Mouse (Mus musculus) kidney, postnatal 4 days (tissue): ENCODE results near the gene Zswim3.
"Not testable (repeated sequence)": the region's sequence is repeated elsewhere in the genome, so short reads cannot be mapped to it uniquely, and the experiment has no call there.

Experiments used
- DNase-seq, 2 experiments: peaks; one replicate each; pipeline ENCODE4 v3.0.0; 2021; ENCODE audit warnings: mixed read lengths in 2 of 2

The Zswim3 gene

DNA sequence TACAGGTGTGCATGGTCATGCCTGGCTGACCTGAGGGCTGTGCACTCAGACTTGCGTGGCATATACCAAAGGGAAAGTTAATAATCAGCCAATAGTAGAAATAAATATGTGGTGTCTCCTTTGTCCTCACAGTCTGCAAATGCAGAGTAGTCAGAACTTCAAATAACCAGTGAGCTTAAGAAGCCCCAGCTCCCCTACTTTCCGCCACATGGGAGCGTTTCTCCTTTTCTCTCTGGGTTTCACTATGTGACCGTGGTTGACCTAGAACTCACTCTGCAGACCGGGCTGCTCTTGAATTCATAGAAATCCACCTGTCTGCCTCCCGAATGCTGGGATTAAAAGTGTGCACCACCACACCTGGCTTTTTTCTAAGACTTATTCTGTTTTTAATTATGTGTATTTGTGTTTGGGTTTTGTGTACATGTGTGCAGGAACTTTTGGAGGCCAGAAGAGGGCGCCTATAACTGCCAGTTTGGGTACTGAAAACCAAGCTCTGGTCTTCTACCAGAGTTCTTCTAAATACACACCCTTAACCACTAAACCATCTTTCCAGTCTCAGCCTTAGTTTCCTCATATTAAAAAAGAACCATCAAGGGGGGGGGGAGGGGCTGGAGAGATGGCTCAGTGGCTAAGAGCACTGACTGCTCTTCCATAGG lies 20.8 kb upstream of the Zswim3 start:
- peak in 1 of 2 experiments; percentile 19 for DNase-seq

DNA sequence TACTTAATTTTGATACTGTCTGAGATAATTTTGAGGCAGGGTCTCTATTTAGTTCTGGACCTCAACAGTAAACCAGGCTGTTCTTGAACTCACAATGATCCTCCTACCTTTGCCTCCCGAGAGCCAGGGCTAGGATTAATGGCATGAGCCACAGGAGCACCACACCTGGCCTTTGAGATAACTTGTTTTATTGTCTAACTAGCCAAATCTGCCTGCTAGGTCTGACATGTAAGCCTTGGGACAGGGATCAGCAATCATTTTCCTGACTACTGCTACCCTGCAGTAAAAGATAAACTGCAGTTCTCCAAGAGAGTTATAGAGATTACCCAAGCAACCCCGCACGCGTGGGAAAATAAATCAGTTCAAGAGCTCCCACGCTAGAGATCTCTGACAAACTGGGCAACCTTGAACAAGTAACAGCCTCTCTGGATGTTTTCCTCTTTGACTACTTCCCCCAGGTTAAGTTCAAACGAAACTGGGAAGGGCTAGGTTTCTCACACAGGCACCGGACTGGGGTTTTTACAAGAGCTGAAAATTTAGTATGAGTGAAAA lies 20.0 kb upstream of the Zswim3 start:
- DNase-seq, result no peak

DNA sequence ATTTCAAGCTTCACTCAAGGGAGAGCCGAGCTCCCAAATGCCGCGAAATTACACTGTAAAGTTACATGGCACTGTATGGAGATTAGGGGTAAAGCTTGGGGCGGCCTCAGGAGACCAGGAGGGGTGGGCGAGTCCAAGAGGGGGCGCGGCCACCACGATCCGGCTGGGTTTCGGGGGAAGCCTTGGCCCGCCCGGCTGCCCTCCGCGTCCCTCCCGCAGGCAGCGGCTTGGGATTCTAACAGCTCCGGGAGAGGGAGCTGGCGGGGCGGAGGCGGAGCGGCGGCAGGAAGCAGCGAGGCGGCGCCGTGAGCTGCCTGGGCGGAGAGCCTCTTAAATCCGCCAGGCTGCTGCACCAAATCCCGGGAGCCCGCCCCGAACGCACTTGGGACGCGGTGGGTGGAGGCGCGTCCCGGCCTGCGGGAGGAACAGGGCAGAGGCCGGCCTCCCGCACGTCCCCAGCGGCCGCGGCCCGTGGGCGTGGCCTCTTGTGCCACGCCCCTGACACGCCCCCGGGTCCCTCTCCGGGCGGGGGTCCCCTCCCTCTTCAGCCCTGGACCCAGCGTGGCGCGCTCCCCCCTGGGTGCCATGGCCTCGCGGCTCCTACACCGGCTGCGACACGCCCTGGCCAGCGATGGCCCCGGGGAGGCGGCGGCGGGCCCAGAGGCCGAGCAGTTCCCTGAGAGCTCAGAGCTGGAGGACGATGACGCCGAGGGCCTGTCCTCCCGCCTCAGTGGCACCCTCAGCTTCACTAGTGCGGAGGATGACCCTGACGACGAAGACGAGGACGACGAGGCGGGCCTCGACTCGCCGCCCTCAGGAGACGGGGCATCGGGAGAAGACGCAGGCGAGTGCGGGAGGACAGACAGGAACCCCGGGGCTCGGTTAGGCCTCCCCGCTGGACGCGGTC lies 19.2 kb upstream of the Zswim3 start, which contains the start of gene Snx21:
Snx21 (plus strand) TSS at position 343 of the 907 bp plus-strand sequence.
- DNase-seq, result peak; percentile 88 to 93

DNA sequence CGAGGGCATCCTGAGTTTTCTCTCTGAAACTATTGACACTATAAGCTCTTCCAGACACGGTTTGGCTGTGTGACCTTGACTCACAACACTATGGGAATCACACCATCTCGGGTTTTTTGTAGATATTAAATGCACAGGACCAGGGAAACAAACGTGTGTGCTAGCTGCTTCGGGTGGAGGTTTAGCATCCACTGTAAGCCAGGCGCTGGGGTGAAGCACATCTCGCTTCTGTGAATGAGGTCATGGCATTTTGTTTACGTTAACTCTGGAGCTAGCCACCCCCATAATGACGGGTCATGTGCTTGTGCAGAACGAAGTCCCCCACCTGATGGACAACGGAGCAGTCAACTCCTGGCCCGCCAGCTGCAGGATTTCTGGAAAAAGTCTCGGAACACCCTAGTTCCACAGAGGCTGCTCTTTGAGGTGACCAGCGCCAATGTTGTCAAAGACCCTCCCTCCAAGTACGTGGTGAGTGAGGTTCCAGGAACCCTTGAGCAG lies 18.5 kb upstream of the Zswim3 start:
- DNase-seq, result peak in 1 of 2 experiments; percentile 26

DNA sequence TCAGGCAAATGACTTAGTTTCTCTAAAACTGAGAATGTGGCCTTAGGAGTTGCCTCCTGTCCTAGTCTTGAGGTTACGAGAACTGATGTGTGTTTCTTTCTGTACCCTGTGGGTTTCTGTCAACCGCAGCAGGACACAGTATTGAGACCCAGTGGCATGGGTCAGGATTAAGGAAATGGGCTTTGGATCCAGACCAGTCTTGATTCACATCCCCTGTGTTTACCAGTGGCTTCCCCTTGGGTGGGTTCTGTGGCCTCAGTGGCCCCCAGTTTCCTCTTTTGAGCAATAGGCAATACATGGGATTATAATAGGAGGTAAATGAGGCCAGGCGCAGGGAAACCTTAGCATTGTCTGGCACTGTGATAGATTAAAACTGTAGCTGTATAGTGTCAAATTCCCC lies 17.9 kb upstream of the Zswim3 start:
- DNase-seq, result no peak

DNA sequence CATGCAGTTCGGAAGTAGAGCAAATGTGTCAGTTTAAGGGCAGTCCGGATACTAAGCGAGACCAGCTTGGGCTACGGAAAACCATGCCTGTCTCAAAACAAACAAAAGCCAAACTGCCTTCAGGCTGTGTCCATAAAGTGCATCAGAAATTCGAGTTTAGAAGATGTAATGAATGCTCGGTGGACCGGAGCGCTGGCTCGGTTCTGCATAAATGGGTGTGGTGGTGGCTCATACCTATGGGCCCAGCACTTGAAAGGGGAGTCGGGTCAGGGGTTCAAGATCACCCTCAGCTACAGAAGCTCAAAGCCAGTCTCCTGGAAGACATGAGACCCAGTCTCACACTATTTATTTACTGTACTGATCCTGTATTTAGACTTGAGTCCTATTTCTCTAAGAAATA lies 17.1 kb upstream of the Zswim3 start:
- DNase-seq, result peak in 1 of 2 experiments; percentile 16

DNA sequence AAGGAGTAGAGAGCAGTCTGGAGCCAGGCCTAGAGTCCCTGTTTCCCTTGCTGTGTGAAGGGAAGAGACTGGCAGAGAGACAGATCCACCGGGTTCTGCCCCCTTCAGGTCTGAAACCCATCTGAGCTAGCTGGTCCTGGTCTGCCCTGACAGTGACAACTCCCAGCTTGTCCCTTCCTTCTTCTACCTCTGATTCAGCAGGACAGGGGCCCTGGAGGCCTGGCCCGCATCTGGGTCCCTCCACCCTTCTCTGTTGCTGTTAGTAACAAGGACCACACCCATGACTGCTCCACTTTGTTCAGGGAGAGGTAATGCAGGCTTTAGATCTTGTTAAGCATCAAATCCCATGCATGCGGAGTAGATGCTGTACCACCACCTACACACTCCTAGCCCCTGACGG lies 16.5 kb upstream of the Zswim3 start:
- DNase-seq, result no peak

DNA sequence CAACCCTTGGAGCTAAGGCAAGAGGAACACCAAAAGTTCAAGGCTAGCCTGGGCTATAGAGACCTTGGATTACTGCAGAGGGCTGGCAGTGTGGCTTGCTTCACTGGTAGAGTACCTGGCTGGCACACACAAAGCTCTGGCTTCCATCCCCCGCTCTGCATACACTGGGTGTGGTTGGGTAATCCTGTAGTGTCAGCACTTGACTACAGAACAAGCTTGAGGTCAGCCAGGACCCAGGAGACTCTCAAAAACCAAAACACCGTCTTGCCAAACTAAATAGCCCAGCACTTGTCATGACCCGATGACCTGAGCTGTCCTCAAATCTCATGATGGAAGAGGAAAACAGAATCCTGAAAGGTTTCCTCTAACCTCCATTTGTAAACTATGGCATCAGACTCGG lies 14.4 kb upstream of the Zswim3 start:
- no peak for DNase-seq

DNA sequence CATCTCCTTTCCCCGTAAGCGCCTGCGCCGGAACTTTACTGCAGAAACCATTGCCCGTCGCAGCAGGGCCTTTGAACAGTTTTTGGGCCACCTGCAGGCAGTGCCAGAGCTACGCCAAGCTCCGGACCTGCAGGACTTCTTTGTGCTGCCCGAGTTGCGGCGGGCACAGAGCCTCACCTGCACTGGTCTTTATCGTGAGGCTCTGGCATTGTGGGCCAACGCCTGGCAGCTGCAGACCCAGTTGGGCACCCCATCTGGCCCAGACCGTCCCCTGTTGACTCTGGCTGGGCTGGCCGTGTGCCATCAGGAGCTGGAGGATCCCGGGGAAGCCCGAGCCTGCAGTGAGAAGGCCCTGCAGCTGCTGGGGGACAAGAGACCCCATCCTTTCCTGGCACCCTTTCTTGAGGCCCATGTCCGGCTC lies 13.0 kb upstream of the Zswim3 start:
- no peak for DNase-seq

DNA sequence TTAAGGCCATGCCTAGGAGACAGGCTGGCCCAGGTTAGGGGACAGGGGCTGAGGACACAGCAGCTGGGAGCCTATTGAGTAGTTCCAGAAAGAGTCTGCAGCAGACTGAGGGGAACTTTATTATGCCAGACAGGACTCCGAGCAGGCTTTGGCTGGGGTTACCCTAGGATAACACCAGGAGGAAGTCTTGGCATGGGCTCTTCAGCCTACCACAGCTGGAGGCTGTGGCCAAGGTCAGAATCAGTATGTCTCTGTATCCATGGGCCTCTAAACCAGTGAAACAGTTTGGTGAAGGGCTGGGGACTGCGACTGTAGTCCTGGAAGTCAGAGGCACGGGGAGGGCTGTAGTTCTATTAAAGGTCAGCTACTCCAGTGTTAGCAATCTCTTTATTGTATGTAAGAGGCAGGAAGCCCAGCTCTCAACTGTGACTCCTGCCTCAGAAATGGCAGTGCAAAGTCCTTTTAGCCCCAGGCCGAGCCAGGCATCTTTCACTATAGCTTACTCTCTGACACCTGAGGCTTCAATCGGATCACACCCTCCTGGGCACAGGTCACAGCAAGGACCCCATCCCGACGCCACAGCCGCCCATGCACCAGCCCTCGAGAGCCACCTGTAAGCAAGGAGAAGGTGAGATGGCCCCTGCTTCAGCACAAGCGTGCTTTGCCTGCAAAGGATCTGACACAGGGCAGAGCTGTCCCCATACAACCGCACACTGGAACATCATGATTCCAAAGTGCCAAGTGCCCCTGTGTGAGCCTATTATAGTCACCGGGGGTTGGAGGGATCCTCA lies 12.3 kb upstream of the Zswim3 start:
- no peak for DNase-seq

DNA sequence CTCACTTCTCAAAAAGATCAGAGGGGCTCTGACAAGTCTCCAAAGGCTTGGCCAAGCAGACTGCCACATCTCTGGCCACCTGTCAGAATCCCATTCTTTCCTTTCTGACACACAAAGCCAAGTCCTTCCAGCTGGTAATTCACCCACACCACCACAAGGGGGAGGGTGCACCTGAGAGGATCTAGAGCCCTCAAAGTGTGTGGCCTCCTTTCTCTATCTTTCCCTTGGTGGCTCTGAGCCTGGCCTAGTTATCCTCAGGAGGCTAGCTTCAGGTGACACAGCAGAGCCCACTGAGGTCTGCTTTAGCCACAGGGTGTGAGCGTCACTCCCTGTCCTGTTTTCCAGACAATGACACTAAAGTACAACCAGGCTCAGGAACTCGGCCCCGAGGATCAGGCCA lies 11.7 kb upstream of the Zswim3 start:
- peak; percentile 78 to 82 for DNase-seq

DNA sequence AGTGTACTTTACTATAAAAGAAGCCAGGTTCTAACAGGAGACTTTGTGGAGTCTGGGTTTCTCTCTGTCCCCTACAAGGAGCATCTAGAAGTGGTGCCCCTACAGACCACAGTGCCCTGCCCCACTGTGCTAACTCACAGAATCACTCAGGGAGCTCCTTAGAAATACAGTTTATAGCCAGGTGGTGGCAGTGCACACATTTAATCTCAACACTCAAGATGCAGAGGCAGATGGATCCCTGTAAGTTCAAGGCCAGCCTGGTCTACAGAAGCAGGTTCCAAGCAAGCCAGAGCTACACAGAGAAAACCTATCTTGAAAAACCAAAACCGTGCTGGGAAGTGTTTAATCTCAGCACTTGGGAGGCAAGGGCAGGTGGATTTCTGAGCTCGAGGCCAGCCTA lies 11.1 kb upstream of the Zswim3 start:
- peak in 1 of 2 experiments; percentile 41 for DNase-seq

DNA sequence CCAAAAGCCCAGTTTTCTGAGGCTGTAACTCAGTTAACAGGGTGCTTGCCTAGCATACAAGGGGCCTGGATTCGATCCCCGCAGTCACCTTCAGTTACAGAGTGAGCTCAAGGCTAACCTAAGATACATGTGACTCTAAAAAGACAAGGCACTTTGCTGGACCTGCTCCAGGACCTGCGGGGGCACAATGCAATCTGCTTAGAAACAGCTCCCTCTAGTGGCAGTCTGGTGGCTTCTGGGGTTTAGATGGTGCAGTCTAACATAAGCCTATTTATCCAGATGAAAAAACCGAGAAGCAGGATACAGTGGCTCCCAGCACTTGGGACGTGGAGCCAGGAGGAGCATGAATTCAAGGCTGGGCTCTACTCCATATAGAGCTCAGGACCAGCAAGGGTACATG lies 10.6 kb upstream of the Zswim3 start:
- DNase-seq, result peak; percentile 87 to 92

DNA sequence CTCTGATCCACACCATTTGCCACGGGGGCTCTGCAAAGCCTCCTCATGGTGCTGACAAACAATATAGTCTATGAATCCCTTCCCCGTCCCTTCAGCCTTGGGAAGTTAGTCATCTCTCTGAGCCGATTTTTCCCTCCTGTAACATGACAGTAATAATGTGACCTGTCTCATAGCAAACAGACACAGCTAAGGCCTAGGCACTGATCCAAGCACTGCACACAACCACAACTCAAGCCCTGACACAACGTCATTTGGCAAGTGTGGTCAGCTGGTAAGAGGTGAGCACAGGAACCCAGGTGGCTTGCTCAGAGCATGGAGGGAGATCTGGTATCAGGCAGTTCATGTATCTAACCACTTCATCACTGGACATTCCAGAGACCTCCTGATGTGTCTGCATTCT lies 9.0 kb upstream of the Zswim3 start:
- DNase-seq, result no peak

DNA sequence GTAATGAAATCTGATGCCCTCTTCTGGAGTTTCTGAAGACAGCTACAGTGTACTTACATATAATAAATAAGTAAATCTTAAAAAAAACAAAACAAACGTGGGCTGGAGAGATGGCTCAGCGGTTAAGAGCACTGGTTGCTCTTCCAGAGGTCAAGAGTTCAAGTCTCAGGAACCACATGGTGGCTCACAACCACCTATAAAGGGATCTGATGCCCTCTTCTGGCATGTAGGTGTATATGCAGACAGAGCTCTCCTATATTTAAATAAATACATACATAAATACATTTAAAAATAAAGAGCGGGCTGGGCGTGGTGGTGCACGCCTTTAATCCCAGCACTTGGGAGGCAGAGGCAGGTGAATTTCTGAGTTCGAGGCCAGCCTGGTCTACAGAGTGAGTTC lies 6.3 kb upstream of the Zswim3 start:
- not testable (repeated sequence) for DNase-seq

DNA sequence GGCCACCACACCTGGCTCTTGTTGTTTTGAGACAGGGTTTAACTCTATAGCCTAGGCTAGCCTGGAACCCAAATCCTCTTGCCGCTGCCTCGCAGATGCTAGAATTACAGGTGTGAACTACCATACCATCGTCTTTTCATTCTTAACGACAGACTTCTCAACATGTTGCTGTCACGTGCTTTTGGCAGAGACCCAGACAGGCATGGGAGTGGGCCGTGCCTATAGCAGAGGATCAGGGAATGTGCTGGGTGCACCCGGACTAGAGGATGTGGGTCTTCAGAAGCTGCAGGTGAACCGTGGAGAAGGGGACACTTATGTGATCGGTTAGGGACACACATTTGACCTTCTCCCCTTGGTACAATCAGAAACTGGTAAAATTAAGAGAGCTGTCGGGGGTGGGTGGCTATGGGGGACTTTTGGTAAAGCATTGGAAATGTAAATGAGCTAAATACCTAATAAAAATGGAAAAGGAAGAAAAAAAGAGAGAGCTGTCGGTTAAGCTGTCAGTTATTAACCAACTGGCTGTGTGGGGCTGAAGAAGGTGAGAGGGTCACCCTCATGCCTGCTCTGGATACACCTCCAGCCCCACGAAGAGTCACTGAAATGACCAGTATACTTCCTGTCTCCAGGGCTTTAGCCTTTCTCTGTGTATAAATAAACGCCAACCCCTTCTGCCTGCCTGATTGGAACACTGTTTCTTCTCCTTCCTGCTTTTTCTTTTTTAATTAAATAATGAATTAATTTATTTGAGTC lies 4.5 kb upstream of the Zswim3 start:
- peak in 1 of 2 experiments; percentile 29 for DNase-seq

DNA sequence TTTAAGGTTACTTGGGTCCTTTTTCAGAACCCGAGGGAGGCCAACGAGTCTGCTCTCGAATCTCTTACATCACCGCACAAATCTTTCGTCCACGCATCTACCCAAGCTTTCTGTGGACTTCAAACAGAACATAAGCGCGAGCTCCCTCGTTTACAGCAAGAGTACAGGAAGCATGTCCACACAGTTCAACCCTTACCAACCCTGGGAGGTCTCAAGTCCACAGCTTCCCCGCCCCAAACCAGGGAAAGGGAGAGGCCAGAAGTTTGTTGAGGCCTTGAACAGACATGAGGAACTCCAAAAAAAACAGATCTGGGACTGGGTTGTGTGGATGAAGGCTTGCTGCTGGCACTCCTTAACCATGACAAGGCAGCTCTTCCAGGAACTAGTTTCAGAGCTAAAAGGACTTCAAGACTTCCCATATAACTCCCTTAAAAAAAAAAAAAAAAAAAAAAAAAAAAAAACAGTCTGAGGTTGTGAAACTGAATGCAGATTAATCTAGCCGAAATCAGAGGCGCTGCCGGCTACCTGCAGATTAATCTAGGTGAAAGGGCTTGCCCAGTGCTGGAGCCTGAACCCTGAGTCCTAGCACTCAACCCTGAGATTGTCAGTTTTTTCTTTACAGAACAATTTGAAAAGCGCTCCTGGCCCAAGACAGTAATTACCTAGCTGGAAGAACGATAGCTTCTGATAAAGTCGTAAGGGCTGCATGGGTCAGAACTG lies 1.5 kb upstream of the Zswim3 start:
- DNase-seq, result no peak

DNA sequence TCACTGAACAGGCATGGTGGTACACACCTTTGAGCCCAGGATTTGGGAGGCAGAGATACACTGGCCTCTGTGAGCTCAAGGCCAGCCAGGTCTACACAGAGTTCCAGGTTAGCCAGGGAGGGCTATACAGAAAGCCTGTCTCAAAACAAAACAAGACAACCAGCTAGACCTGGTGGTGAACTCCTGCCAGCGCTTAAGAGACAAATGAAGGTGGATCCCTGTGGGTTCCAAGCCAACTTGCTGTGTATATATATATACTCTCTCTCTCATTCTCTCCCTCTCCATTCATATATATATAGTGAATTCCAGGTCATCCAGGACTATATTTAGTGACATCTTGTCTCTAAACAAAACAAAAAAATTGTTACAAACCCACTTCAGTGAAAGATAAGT lies 981 bp upstream of the Zswim3 start:
- no peak for DNase-seq

DNA sequence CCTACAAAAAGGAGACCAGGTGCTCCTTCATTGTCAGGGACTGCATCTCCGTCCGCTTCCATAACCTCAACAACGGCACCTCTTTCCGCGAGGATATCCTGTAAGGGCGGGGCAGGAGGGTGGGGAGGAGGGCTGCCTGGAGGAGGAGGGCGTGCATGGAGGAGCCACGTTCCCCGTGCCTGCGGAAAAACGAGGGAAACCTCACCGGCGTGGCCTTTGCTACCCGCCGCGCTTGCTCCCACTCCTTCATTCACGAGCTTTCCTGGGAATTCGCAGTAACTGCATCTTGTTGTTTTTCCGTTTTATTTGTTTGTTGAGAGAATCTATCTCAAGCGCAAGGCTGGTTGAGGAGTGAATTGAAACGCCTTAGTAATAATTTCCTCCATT lies 427 bp downstream of the Zswim3 start:
- no peak for DNase-seq

DNA sequence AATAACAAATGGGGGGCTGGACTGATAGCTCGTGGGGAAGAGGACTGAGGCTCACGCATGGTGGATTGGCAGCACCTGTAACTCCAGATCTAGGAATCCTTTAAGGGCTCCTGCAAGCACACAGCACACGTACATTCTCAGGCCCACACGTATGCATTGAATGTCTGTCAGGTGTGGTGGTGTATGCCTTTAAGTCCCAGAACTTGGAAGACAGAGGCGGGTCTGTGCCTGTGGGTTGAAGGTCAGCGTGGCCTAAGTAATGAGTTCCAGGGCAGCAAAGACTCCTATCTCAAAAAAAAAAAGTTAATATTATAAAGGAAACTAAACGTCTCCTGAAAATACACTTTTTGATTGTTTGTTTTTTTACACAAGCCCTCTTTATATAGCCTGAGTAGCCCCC lies 1.7 kb downstream of the Zswim3 start:
- DNase-seq, result no peak

DNA sequence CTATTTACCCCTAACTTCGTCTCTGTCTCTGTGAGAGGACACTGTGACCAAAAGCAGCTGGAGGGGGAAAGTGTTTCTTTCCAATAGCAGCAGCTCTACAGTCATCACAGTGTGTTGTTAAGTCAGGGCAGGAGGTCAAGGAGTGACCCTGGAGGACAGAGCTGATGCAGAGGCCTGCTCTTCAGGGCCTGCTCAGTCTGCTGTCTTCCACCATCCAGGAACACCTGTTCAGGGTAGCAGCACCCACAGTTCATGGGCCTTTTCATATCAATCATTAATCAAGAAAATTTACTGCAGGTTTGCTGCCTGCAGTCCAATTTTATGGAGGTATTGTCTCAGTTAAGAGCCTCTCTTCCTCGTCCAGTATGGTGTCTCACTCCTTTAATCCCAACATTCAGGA lies 8.7 kb downstream of the Zswim3 start:
- DNase-seq, result no peak
